Mouse (Mus musculus) megakaryocyte, adult 5-6 weeks (primary cell): ENCODE data around the gene Zfp141. TPM values are rescaled to one million over a fixed set of nuclear protein-coding genes. Genes with fewer than 3 reads are reported as not detected.

ENCODE experiments used
- ATAC-seq: 2 replicates; pipeline ENCODE4 v1.8.0; 2016; ENCODE audit warnings: mild to moderate bottlenecking, inconsistent platforms; ENCODE audit not compliant: poor library complexity, severe bottlenecking
- total RNA-seq, 2 experiments: library from RNA; stranded (forward) in 1 of 2; stranded (reverse) in 1 of 2; fragments of 153-499, 151-499 nt in 1 of 2; fragments of 221-1000, 200-1000 nt in 1 of 2; gene quantifications; 2 replicates each; pipeline versions ENCODE4 v1.2.3 to v1.2.4; 2015 to 2017

Gene Zfp141
- total RNA-seq (2015) (11.5 and 12.5 TPM in 2 replicates), total RNA-seq (2017) (12.0 and 14.3 TPM in 2 replicates)

DNA sequence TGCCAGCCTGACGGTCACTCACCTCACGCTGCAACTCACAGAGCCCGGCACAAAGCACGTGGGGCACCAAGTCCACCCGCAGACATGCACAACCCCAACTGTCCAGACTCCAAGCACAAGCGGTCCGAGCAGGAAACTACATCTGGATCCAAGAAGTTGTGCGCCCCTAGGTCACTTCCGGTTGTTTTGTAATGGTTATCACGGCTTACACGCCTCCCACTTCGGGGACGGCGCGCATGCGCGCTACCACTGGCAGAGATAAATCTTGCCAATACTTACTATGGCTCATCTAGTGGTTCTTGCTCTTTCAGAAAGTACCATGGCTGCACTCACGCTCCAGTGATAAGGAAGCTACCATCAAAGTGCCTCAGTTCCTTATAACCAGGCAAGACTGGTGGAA lies at the start of gene Zfp141:
Zfp141 (minus strand) TSS at position 153 of the 400 bp plus-strand sequence.
- peak; percentile 91 for ATAC-seq

GRCm38 (mm10) chr7:42551766-42552165 lies 46.2 kb upstream of the Zfp141 start:
- no peak for ATAC-seq

DNA sequence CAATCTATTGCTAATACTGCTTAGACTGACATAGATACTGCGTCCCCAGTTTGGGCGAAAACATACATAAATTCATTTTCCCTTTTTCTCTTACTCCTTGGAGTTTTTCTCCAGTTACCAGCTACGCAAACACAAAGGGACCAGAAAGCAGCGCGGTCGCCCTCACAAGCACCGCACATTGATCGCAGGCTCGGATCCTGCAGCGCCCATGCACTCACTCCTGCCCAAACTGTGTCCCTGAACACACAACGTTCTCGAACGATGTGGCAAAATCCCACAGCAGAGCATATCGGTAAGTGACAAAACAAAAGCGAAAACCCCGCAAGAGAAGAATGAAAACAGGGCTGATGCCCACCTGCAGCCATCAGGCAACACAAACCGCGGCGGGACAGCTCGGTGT lies 354 bp downstream of the Zfp141 start:
- ATAC-seq = peak; percentile 46

GRCm38 (mm10) chr7:42498248-42498647 lies 7.3 kb downstream of the Zfp141 start:
- ATAC-seq = peak; percentile 66

DNA sequence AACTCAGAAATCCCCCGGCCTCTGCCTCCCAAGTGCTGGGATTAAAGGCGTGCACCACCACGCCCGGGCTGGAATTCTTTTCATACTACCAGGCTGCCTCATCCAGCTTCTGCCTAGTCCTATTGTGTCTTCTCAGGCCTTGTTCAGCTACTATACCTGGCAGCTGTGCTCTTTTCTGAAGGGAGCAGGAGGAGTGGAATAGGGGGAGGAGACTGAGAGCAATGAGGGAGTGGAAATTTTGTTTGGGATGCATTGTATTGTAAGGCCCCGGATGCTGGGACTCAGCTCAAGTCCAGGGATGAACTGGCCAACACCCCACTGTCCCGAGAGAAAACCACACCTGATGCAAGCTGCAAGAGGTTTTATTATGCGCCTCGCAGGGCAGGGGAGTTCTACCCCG lies 8.2 kb downstream of the Zfp141 start:
- no peak for ATAC-seq

GRCm38 (mm10) chr7:42496202-42496601 lies 9.3 kb downstream of the Zfp141 start:
- ATAC-seq = peak; percentile 41; the same call in 1 of the 2 replicates

DNA sequence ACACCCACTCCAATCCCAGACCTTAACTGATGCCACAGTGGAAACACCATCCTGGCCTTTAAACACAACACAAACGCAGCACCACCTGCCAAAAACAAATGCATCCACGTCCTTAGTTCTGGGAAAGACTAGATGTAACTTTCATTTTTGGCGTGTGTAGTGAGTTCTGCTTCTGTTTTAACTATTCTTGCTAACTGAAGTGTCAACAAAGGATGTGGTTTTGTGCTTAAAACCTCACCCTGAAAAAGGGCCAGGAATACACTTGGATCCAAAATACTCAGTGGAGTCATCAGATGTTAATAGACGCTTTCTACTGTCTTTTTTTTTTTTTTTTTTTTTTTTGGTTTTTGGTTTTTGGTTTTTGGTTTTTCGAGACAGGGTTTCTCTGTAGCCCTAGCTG lies 14.7 kb downstream of the Zfp141 start:
- ATAC-seq = peak; percentile 71

- ATAC-seq = peak; percentile 77
Observed at GRCm38 (mm10) chr7:42490358-42490757, 15.2 kb downstream of the Zfp141 start.

DNA sequence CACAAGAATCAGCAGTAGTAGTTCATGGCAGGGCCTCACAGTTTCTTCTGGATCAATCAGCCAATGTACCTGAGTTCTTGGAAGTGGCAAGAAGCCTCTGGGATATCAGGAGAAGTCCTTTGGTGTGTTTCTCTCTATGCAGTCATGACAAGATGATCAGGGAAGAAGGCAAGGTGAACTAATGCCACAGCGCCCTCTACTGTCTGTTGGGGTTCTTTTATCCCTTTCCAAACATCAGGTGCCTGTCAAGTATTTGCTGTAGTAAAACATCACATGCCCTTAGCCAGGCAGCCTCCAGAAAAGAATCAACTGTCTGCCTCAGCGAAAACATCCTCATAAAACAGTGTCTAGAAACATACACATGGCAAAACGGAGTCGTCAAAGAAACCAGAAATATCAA lies 50.9 kb downstream of the Zfp141 start:
- ATAC-seq = no peak

GRCm38 (mm10) chr7:42450618-42451017 lies 54.9 kb downstream of the Zfp141 start:
- peak; percentile 59; the same call in 1 of the 2 replicates for ATAC-seq

- no peak for ATAC-seq
Observed at GRCm38 (mm10) chr7:42447850-42448249, 57.7 kb downstream of the Zfp141 start, which contains the start of gene 4933421I07Rik. 4933421I07Rik (minus strand) TSS chr7:42448120.

DNA sequence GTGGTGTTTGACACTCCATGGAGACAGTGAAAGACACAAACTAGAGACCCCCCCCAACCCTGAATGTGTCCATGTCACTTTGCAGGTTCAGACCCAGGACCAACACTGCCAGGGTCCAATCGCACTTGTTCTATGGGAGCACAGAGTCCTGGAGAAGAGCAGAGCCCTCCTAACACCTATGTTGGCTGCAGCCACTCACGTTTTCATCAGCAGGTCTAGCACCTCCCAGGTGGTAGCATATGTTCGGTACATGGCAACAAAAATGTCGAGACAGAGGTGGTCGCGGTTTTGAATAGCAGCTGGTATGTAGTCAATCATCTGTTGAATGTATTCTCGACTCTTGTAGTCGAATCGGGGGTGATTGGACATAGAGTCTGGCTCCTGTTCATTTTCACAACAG lies 58.2 kb downstream of the Zfp141 start:
- ATAC-seq = no peak

Other genes starting within 250 kb of the Zfp141 start
- gene Vmn2r61, start 245.7 kb downstream of the Zfp141 start, total RNA-seq (2015) = not detected in 2 replicates
- gene Vmn2r61, start 245.7 kb downstream of the Zfp141 start, total RNA-seq (2017) = not detected in 2 replicates
- 0.38 TPM in 1 of 2 replicates, not detected in the other for gene 4933421I07Rik, start 57.6 kb downstream of the Zfp141 start, total RNA-seq (2015)
- not detected in 2 replicates for gene 4933421I07Rik, start 57.6 kb downstream of the Zfp141 start, total RNA-seq (2017)
- gene Gm21028, start 72.8 kb upstream of the Zfp141 start, total RNA-seq (2015) = not detected in 2 replicates
- gene Gm21028, start 72.8 kb upstream of the Zfp141 start, total RNA-seq (2017) = not detected in 2 replicates
- not detected in 2 replicates for gene Zfp977, start 86.8 kb upstream of the Zfp141 start, total RNA-seq (2015)
- 0.26 TPM in 1 of 2 replicates, not detected in the other for gene Zfp977, start 86.8 kb upstream of the Zfp141 start, total RNA-seq (2017)
- gene Zfp976, start 136.8 kb upstream of the Zfp141 start, total RNA-seq (2015) = 0.52 and 1.2 TPM in 2 replicates
- gene Zfp976, start 136.8 kb upstream of the Zfp141 start, total RNA-seq (2017) = 0.40 and 0.85 TPM in 2 replicates
- 1.8 and 3.2 TPM in 2 replicates for gene Zfp975, start 187.0 kb upstream of the Zfp141 start, total RNA-seq (2015)
- gene Zfp975, start 187.0 kb upstream of the Zfp141 start, total RNA-seq (2017) = 2.0 and 2.3 TPM in 2 replicates
- not detected in 2 replicates for gene Gm17067, start 221.3 kb upstream of the Zfp141 start, total RNA-seq (2015)
- not detected in 2 replicates for gene Gm17067, start 221.3 kb upstream of the Zfp141 start, total RNA-seq (2017)